Mouse (Mus musculus): ENCODE results near the gene Hhat. TPM values are rescaled to one million over a fixed set of nuclear protein-coding genes. Genes with fewer than 3 reads are reported as not detected.

The Hhat gene
- total and polyA plus RNA-seq, 3 experiments, result 0.21 to 1.2 (median 1.1) TPM

DNA sequence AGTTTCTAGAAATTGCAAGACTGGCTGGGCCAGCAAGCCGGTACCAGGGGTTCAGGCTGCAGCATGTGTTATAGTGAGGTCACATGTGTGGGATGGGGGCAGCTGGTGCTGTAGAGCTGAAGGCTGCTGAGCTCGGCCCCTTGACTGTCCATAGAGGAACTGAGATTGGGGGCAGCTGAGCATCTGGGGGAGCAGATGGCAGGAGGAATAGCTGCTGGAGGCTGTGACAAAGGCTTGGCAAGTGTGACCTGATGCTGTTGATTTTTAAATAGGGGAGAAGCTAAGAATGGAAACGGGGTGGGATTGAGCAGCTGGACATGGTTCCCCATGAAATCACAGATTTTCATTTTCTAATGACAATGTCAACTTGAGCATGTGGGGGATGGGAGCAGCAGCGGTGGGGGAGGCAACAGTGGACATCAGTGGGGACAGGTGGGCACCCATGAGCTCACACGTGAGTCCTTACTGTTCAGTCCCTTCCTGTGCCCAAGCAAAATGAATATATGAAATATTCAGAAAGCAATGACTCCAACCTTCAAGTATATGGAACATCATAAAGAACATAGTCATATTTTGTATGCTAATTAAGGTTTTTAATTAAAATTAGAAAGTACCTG, 212.9 kb downstream of the Hhat start:
- H3K9me3 ChIP-seq (replicated peaks; ENCODE audit: low read length), result no peaks in the 10 kb centered on the region
- no peak overlapping the region for H3K27ac ChIP-seq (ENCODE audit: insufficient read depth, low read depth)
- no peak overlapping the region for H3K4me3 ChIP-seq (replicated peaks in 1 of 3; ENCODE audit: low read depth in 2 of 3, low read length in 2 of 3, poor library complexity in 1 of 3)
- H3K79me2 ChIP-seq (replicated peaks; ENCODE audit: control insufficient read depth, extremely low read depth, insufficient read depth, poor library complexity, severe bottlenecking), result no peaks in the 10 kb centered on the region
- DNase-seq (ENCODE audit: extremely low read depth), result no peak
- no peak for TF ChIP-seq POLR2AphosphoS2 (IDR thresholded peaks at IDR 0.05; ENCODE audit: low read depth, low read length)
- dilution Hi-C loops (cut with MboI; ENCODE audit: extremely low pct_ligation_motif_present, extremely low pct_unique_long_range_greater_than_20kb, low sequenced_read_pairs) (no loop called here), in situ Hi-C loops (cut with MboI; ENCODE audit: low pct_ligation_motif_present, low pct_unique_long_range_greater_than_20kb, low sequenced_read_pairs) (no loop called here)
- H3K27me3 ChIP-seq (replicated peaks), result peaks cover 30% of the 10 kb centered on the region
- H3K4me1 ChIP-seq (ENCODE audit: control insufficient read depth in 1 of 2, insufficient read depth in 2 of 2), result peaks cover 0 to 7% of the 10 kb centered on the region in 2 experiments; a peak in 1 of 4 replicates
- no peak overlapping the region for H3K9ac ChIP-seq (ENCODE audit: insufficient read depth, low read depth)
- H3K4me2 ChIP-seq (ENCODE audit: insufficient read depth, low read depth, poor library complexity, severe bottlenecking), result no peak overlapping the region
- H3K36me3 ChIP-seq (replicated peaks in 1 of 2; ENCODE audit: control insufficient read depth in 1 of 2, insufficient read depth in 1 of 2, low read length in 1 of 2), result no peaks in the 10 kb centered on the region

DNA sequence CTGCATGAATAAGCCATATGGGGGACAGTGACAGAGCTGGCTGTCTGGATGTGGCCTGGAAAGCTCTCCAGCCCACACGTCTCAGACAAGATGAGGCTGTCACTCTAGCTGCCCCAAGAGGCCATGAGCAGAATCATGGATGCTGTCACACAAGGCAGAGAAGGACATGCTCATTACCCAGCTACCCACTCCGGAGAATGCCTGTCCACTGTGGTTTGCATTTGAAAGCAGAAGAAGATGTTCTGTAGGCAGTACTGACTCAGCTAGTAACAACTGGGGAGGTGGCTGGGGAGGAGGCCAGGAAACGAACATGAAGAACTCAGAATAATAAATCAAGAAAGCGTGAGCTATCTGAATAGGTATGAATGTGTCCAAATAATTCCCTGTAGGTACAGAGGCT, 215.5 kb downstream of the Hhat start:
- peaks cover 0 to 7% of the 10 kb centered on the region in 2 experiments; a peak in 1 of 4 replicates for H3K4me1 ChIP-seq (ENCODE audit: control insufficient read depth in 1 of 2, insufficient read depth in 2 of 2)
- H3K27ac ChIP-seq (ENCODE audit: insufficient read depth, low read depth), result no peak overlapping the region
- H3K9ac ChIP-seq (ENCODE audit: insufficient read depth, low read depth), result no peak overlapping the region
- no peaks in the 10 kb centered on the region for H3K9me3 ChIP-seq (replicated peaks; ENCODE audit: low read length)
- no peak overlapping the region for H3K4me2 ChIP-seq (ENCODE audit: insufficient read depth, low read depth, poor library complexity, severe bottlenecking)
- no peaks in the 10 kb centered on the region for H3K79me2 ChIP-seq (replicated peaks; ENCODE audit: control insufficient read depth, extremely low read depth, insufficient read depth, poor library complexity, severe bottlenecking)
- dilution Hi-C loops (cut with MboI; ENCODE audit: extremely low pct_ligation_motif_present, extremely low pct_unique_long_range_greater_than_20kb, low sequenced_read_pairs), result no loop called here
- H3K4me3 ChIP-seq (replicated peaks in 1 of 3; ENCODE audit: low read depth in 2 of 3, low read length in 2 of 3, poor library complexity in 1 of 3), result no peak overlapping the region
- no peaks in the 10 kb centered on the region for H3K36me3 ChIP-seq (replicated peaks in 1 of 2; ENCODE audit: control insufficient read depth in 1 of 2, insufficient read depth in 1 of 2, low read length in 1 of 2)
- in situ Hi-C loops (cut with MboI; ENCODE audit: low pct_ligation_motif_present, low pct_unique_long_range_greater_than_20kb, low sequenced_read_pairs), result no loop called here
- no peak for DNase-seq (ENCODE audit: extremely low read depth)
- peaks cover 27% of the 10 kb centered on the region for H3K27me3 ChIP-seq (replicated peaks)
- TF ChIP-seq SMC3 (IDR thresholded peaks at IDR 0.05; ENCODE audit: low read depth, low read length) (no peak), MXI1 (IDR thresholded peaks at IDR 0.05; ENCODE audit: low read depth, low read length) (no peak), JUND (conservative IDR thresholded peaks at IDR 0.05; ENCODE audit: low read depth, low read length) (no peak), TBP (conservative IDR thresholded peaks at IDR 0.05; ENCODE audit: low read depth, low read length) (no peak), MAZ (IDR thresholded peaks at IDR 0.05; ENCODE audit: low read depth, low read length) (no peak), USF2 (conservative IDR thresholded peaks at IDR 0.05; ENCODE audit: low read depth, low read length) (no peak), CHD2 (IDR thresholded peaks at IDR 0.05; ENCODE audit: low read length) (no peak), ETS1 (conservative IDR thresholded peaks at IDR 0.05; ENCODE audit: low read depth, low read length) (no peak), PAX5 (IDR thresholded peaks at IDR 0.05; ENCODE audit: low read length) (no peak), NRF1 (IDR thresholded peaks at IDR 0.05; ENCODE audit: low read depth, low read length) (no peak), CTCF (conservative IDR thresholded peaks at IDR 0.05 in 1 of 2, IDR thresholded peaks at IDR 0.05 in 1 of 2; ENCODE audit: low read depth in 2 of 2, low read length in 2 of 2) (no peak), ELF1 (IDR thresholded peaks at IDR 0.05; ENCODE audit: low read depth, low read length) (no peak), ZC3H11A (IDR thresholded peaks at IDR 0.05; ENCODE audit: low read depth, low read length) (no peak), RAD21 (IDR thresholded peaks at IDR 0.05; ENCODE audit: low read depth, low read length) (no peak), USF1 (IDR thresholded peaks at IDR 0.05; ENCODE audit: low read depth, low read length) (no peak)
